Mouse (Mus musculus) embryonic facial prominence, embryonic 13.5 days (tissue): ENCODE measurements around the gene Chd5. TPM values are rescaled to one million over a fixed set of nuclear protein-coding genes. Genes with fewer than 3 reads are reported as not detected.

ENCODE experiments used
- ATAC-seq: fragments of 200-750 bp; cut with Nextera tagmentation; 2 replicates; pipeline ENCODE4 v1.8.0; 2017; ENCODE audit warnings: low read depth; ENCODE audit not compliant: insufficient number of reproducible peaks, insufficient read depth, low FRiP score, low TSS enrichment
- H3K27ac ChIP-seq: fragments of 300-500 bp; sonication (generic); 2 replicates; pipeline ENCODE4 v1.5.1; 2015; ENCODE audit warnings: moderate library complexity, mild to moderate bottlenecking, inconsistent platforms
- H3K27me3 ChIP-seq: fragments of 300-500 bp; sonication (generic); 2 replicates; pipeline ENCODE4 v1.6.1; 2015; ENCODE audit warnings: mild to moderate bottlenecking, inconsistent platforms
- H3K36me3 ChIP-seq: fragments of 300-500 bp; sonication (generic); 2 replicates; pipeline ENCODE4 v1.6.1; 2015; ENCODE audit warnings: mild to moderate bottlenecking, inconsistent platforms
- H3K4me1 ChIP-seq: fragments of 300-500 bp; sonication (generic); 2 replicates; pipeline ENCODE4 v1.6.1; 2015; ENCODE audit warnings: inconsistent platforms
- H3K4me2 ChIP-seq: fragments of 300-500 bp; sonication (generic); 2 replicates; pipeline ENCODE4 v1.6.1; 2015; ENCODE audit warnings: moderate library complexity, mild to moderate bottlenecking, inconsistent platforms
- H3K4me3 ChIP-seq: fragments of 300-500 bp; sonication (generic); 2 replicates; pipeline ENCODE4 v1.5.1; 2015; ENCODE audit warnings: mild to moderate bottlenecking, inconsistent platforms
- H3K9ac ChIP-seq: fragments of 300-500 bp; sonication (generic); 2 replicates; pipeline ENCODE4 v1.6.1; 2015; ENCODE audit warnings: mild to moderate bottlenecking, inconsistent platforms
- H3K9me3 ChIP-seq: fragments of 300-500 bp; sonication (generic); 2 replicates; pipeline ENCODE4 v1.6.1; 2016; ENCODE audit warnings: inconsistent platforms
- WGBS: fragments of 180-500 bp; shearing (Covaris S2); methylation state at CpG from one replicate; pipeline ENCODE4 v1.1.7; 2015; ENCODE audit warnings: mixed read lengths; 5-methylcytosine and 5-hydroxymethylcytosine counted together
- polyA plus RNA-seq: library from polyadenylated mRNA; unstranded; fragments of >200 nt; fragmentation: Nextera tagmentation; extraction: Ambion mirVana; gene quantifications from 2 replicates; pipeline ENCODE4 v1.2.1, GENCODE M21; 2015

The Chd5 gene
- polyA plus RNA-seq: 2.5 and 2.6 TPM in 2 replicates

- ATAC-seq: no peak
- H3K4me3 ChIP-seq: peak within 1 kb of the TSS; percentile 64
- peak within 1 kb of the TSS; percentile 100 for H3K4me2 ChIP-seq
- H3K36me3 ChIP-seq: peaks cover 19% of the 10 kb centered on the region
- H3K9ac ChIP-seq: peak within 1 kb of the TSS; percentile 73
- H3K4me1 ChIP-seq: peaks cover 12% of the 10 kb centered on the region
- H3K27ac ChIP-seq: no peak within 1 kb of the TSS
- no peaks in the 10 kb centered on the region; the same call in 1 of the 2 replicates for H3K9me3 ChIP-seq
- H3K27me3 ChIP-seq: peaks cover 72% of the 10 kb centered on the region
- WGBS: under 1% methylated on average over 70 of the region's 120 CpGs
Measured at GRCm38 (mm10) chr4:152338419-152339292, at the start of gene Chd5. Chd5 (plus strand) TSS chr4:152338651.

- H3K27me3 ChIP-seq: peaks cover 95% of the 10 kb centered on the region
Measured at GRCm38 (mm10) chr4:152290385-152290784, 48.1 kb upstream of the Chd5 start.

DNA sequence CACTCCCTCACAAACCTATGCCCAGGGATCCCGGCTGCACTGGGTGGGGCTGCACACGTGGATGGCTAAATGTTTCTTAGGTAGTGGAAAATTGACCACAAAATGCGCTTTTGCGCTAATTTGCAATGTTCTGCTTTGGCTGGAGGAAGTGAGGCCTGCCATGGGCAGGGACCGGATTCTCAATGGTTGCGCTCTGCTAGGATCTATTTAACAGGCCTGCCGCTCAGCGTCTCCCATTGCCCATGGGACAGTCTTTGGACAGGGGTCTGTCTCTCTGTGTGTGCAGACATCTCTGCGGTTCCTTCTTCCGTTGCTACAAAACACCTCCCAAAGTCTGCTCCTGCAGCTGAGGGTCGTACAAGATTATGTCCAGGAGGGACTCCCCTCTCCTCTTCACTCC is 47.5 kb upstream of the Chd5 start:
- WGBS: 9% methylated on average over 11 of the region's 11 CpGs
- no peak overlapping the region for H3K27ac ChIP-seq
- H3K36me3 ChIP-seq: no peaks in the 10 kb centered on the region
- no peak for ATAC-seq
- 0 out of 2 replicates have a peak overlapping the region, but pooled peaks have one; percentile 62 for H3K9ac ChIP-seq
- H3K27me3 ChIP-seq: peaks cover 94% of the 10 kb centered on the region
- 0 out of 2 replicates have a peak, but pooled peaks cover 3% of the 10 kb centered on the region for H3K9me3 ChIP-seq
- H3K4me2 ChIP-seq: peak overlapping the region; percentile 65
- H3K4me3 ChIP-seq: peak overlapping the region; percentile 38
- peaks cover 27% of the 10 kb centered on the region for H3K4me1 ChIP-seq

More at GRCm38 (mm10) chr4:152290385-152290784, 48.1 kb upstream of the Chd5 start:
- under 1% methylated on average over 39 of the region's 39 CpGs for WGBS
- Histone ChIP-seq H3K9me3 (0 out of 2 replicates have a peak, but pooled peaks cover 3% of the 10 kb centered on the region), H3K4me2 (peak overlapping the region; percentile 65), H3K9ac (peak overlapping the region; percentile 62), H3K4me3 (peak overlapping the region; percentile 38), H3K27ac (no peak overlapping the region), H3K36me3 (no peaks in the 10 kb centered on the region), H3K4me1 (peaks cover 26% of the 10 kb centered on the region)
- no peak for ATAC-seq

DNA sequence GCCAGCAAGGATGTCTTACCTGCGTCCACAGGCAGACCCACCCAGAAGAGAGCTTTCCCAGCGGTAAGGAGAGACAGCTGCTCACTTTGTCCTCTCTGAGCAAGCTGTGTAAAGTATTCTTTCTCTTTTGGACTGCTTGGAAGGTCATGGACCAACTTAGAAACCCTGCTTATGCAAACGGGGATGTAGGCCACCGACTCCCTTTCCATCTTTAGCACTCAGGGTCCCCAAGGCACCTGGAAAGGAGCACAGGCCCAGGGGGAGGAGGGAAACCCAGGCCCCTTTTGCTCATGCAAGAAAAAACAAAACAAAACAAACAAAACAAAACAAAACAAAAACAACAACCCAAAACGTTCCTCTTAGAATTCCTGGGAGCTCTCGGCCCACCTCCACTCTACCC is 46.9 kb upstream of the Chd5 start, which contains the start of gene Hes3:
TSS of gene Hes3 (minus strand) at position 101 of the 400 bp plus-strand sequence.
- Histone ChIP-seq H3K4me1 (peaks cover 24% of the 10 kb centered on the region), H3K9ac (peak within 1 kb of the TSS; percentile 62; the same call in 1 of the 2 replicates), H3K27ac (no peak within 1 kb of the TSS), H3K4me3 (peak within 1 kb of the TSS; percentile 38), H3K27me3 (peaks cover 89% of the 10 kb centered on the region), H3K4me2 (peak within 1 kb of the TSS; percentile 65), H3K36me3 (no peaks in the 10 kb centered on the region), H3K9me3 (0 out of 2 replicates have a peak, but pooled peaks cover 3% of the 10 kb centered on the region)
- 20% methylated on average over 6 of the region's 6 CpGs for WGBS
- no peak for ATAC-seq

- H3K9ac ChIP-seq: no peak overlapping the region
- no peaks in the 10 kb centered on the region for H3K36me3 ChIP-seq
- no peak for ATAC-seq
- H3K4me3 ChIP-seq: no peak overlapping the region
- 18% methylated on average over 12 of the region's 12 CpGs for WGBS
- no peak overlapping the region for H3K27ac ChIP-seq
- H3K4me1 ChIP-seq: peaks cover 21% of the 10 kb centered on the region
- no peak overlapping the region for H3K4me2 ChIP-seq
- peaks cover 82% of the 10 kb centered on the region for H3K27me3 ChIP-seq
- H3K9me3 ChIP-seq: 0 out of 2 replicates have a peak, but pooled peaks cover 3% of the 10 kb centered on the region
Measured at GRCm38 (mm10) chr4:152292102-152292765, 46.2 kb upstream of the Chd5 start.

DNA sequence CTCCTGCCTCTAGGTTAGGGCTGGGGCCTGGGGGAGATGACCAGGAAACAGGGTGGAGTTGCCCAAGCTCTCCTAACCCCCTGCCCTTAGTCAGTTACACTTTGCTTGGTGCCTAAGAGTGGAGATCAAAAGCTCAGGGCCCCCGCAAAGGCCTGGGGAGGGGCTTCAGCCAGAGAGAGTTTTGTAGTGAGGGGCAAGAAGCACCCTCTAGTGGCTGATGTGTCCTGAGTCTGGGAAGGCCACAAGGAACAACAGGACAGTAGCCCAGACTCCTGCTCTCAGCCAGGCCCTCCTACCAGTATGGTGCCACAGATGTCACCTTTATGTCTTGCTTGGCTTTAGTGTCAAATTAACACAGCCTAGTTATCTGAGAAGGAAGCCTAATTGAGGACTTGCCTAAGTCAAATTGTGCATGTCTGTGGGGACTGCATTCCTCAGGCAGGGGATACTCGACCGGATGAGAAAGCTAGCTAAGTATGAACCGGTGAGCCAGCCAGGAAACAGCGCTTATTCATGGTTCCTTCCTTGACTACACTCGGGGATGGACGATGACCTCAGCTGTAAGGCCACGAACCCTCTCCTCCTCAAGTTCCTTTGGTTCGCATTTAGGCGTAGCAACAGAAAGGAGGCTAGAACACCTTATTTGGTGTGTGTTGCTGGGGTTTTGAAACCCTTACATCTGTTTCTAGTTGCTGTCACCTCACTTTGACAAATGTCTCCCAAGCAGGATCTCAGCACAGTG is 44.1 kb upstream of the Chd5 start:
- H3K27ac ChIP-seq: no peak overlapping the region
- 42% methylated on average over 10 of the region's 10 CpGs for WGBS
- no peak for ATAC-seq
- H3K36me3 ChIP-seq: 0 out of 2 replicates have a peak, but pooled peaks cover under 1% of the 10 kb centered on the region
- H3K27me3 ChIP-seq: peaks cover 64% of the 10 kb centered on the region
- H3K4me3 ChIP-seq: no peak overlapping the region
- no peaks in the 10 kb centered on the region for H3K9me3 ChIP-seq
- H3K9ac ChIP-seq: no peak overlapping the region
- peaks cover 34% of the 10 kb centered on the region for H3K4me1 ChIP-seq
- no peak overlapping the region for H3K4me2 ChIP-seq

DNA sequence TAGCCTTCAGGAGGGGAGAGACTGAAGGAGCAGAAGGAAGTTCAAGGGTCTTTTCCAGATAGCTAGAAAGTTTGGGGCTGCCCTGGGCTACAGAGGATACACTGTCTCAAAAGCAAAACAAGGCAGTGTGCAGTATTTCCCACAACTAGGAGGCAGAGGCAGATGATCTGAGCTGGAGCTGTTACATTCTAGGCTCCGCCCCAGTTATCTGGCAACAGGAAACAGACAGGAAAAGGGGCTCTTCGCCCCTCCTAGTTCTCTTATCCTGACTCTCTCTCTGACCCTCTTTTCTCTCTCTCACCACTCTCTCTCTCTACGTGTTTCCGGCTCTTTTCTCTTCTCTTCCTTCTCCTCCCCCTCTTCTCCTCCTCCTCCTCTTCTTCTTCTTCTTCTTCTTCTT is 42.5 kb upstream of the Chd5 start:
- peaks cover 49% of the 10 kb centered on the region for H3K27me3 ChIP-seq
- 33% methylated on average over 4 of the region's 4 CpGs for WGBS
- H3K4me1 ChIP-seq: peaks cover 21% of the 10 kb centered on the region
- ATAC-seq: no peak
- H3K9ac ChIP-seq: peak overlapping the region; percentile 21; the same call in 1 of the 2 replicates
- peaks cover 16% of the 10 kb centered on the region for H3K36me3 ChIP-seq
- 0 out of 2 replicates have a peak overlapping the region, but pooled peaks have one; percentile 22 for H3K27ac ChIP-seq
- H3K9me3 ChIP-seq: no peaks in the 10 kb centered on the region
- no peak overlapping the region for H3K4me2 ChIP-seq
- no peak overlapping the region for H3K4me3 ChIP-seq

- H3K9me3 ChIP-seq: no peaks in the 10 kb centered on the region
- H3K4me2 ChIP-seq: peak overlapping the region; percentile 96
- no peak for ATAC-seq
- peaks cover 44% of the 10 kb centered on the region for H3K27me3 ChIP-seq
- peak overlapping the region; percentile 66 for H3K4me3 ChIP-seq
- peaks cover 20% of the 10 kb centered on the region for H3K36me3 ChIP-seq
- WGBS: 19% methylated on average over 8 of the region's 8 CpGs
- H3K9ac ChIP-seq: peak overlapping the region; percentile 73
- H3K27ac ChIP-seq: 0 out of 2 replicates have a peak overlapping the region, but pooled peaks have one; percentile 28
- peaks cover 18% of the 10 kb centered on the region for H3K4me1 ChIP-seq
Measured at GRCm38 (mm10) chr4:152296371-152296770, 42.1 kb upstream of the Chd5 start.

DNA sequence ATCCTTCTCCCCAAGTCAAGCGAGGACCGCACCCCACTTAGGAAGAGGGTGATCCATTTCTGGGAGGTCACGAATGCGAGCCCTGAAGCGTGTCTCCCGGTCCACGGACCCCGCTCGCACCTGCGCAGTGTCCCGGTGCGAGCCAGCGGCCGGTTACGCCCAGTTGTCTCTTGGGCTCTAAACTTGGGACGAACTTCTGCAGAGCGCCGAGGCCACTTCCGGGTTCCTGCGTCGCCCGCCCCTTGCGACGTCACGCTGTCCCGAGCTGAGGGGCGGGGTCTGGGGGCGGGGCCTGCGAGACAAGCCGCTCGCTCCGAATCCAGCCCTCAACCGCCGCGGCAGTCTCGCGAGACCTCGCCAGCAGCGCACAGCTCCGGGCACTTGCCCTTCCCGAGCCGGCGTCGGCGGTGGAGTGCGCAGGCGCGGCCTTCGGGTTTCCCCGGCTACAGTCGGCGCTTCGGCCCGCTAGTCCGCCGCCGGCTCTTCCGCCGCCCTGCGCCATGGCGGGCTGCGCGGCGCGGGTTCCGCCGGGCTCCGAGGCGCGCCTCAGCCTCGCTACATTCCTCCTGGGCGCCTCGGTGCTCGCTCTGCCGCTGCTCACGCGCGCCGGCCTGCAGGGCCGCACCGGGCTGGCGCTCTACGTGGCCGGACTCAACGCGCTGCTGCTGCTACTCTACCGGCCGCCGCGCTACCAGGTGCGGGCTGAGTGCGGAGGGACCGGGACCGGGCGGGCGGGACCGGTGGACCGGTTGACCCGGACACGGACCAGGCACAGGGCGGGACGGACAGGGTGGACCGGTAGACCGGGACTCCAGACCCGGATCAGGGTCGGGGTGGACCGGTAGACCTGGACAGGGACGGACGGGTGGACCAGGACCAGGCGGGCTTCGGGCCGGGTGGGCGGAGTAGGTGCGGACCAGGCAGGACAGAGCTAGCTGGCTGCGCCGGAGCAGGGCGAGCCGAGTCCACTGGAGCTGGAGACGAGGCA is 41.3 kb upstream of the Chd5 start, which contains the start of gene Icmt:
TSS of gene Icmt (plus strand) at position 354 of the 988 bp plus-strand sequence.
- Histone ChIP-seq H3K27ac (peak within 1 kb of the TSS; percentile 65), H3K4me3 (peak within 1 kb of the TSS; percentile 66), H3K4me2 (peak within 1 kb of the TSS; percentile 96), H3K9me3 (no peaks in the 10 kb centered on the region), H3K27me3 (peaks cover 37% of the 10 kb centered on the region), H3K4me1 (peaks cover 18% of the 10 kb centered on the region), H3K36me3 (peaks cover 28% of the 10 kb centered on the region), H3K9ac (peak within 1 kb of the TSS; percentile 98)
- under 1% methylated on average over 115 of the region's 119 CpGs for WGBS
- peak; percentile 92 for ATAC-seq

GRCm38 (mm10) chr4:152298836-152299235 is 39.6 kb upstream of the Chd5 start:
- Histone ChIP-seq H3K4me2 (peak overlapping the region; percentile 96; the same call in 1 of the 2 replicates), H3K27ac (no peak overlapping the region), H3K9ac (peak overlapping the region; percentile 98), H3K36me3 (peaks cover 45% of the 10 kb centered on the region), H3K9me3 (no peaks in the 10 kb centered on the region), H3K4me1 (peaks cover 18% of the 10 kb centered on the region), H3K4me3 (peak overlapping the region; percentile 66; the same call in 1 of the 2 replicates), H3K27me3 (peaks cover 20% of the 10 kb centered on the region)
- WGBS: 79% methylated on average over 14 of the region's 14 CpGs
- ATAC-seq: no peak
